Mouse (Mus musculus) erythroblast, embryonic 14.5 days (primary cell): ENCODE data around the gene Akap13. TPM values are rescaled to one million over a fixed set of nuclear protein-coding genes. Genes with fewer than 3 reads are reported as not detected.

Source experiments
- H3K27me3 ChIP-seq: 2 replicates; pipeline ENCODE4 v1.6.1; 2012; ENCODE audit warnings: inconsistent platforms; ENCODE audit not compliant: control insufficient read depth
- H3K36me3 ChIP-seq: 2 replicates; pipeline ENCODE4 v1.6.1; 2012; ENCODE audit warnings: mild to moderate bottlenecking, inconsistent platforms; ENCODE audit not compliant: control insufficient read depth
- H3K4me1 ChIP-seq: 2 replicates; pipeline ENCODE4 v1.6.1; 2012; ENCODE audit warnings: inconsistent platforms; ENCODE audit not compliant: control insufficient read depth
- H3K4me3 ChIP-seq: replicated peaks from 2 replicates; pipeline ENCODE3; 2012; ENCODE audit warnings: moderate library complexity, mild to moderate bottlenecking, inconsistent platforms
- H3K9me3 ChIP-seq: 2 replicates; pipeline ENCODE4 v1.6.1; 2012; ENCODE audit warnings: low read length, inconsistent platforms, mixed read lengths; ENCODE audit not compliant: control insufficient read depth
- GATA1 ChIP-seq: IDR thresholded peaks from 2 replicates; pipeline ENCODE4 v1.6.1; 2012; ENCODE audit warnings: low read length, inconsistent platforms, mixed read lengths
- TAL1 ChIP-seq: IDR thresholded peaks from 3 replicates; pipeline ENCODE4 v1.6.1; 2012; ENCODE audit warnings: low read length, inconsistent platforms, mixed read lengths
- polyA plus RNA-seq: library from polyadenylated mRNA; stranded (reverse); fragments of >175 nt; gene quantifications from 2 replicates; pipeline ENCODE4 v1.2.3, GENCODE M21; 2012

Akap13 gene
- polyA plus RNA-seq, 1 experiment: 1.8 TPM

DNA sequence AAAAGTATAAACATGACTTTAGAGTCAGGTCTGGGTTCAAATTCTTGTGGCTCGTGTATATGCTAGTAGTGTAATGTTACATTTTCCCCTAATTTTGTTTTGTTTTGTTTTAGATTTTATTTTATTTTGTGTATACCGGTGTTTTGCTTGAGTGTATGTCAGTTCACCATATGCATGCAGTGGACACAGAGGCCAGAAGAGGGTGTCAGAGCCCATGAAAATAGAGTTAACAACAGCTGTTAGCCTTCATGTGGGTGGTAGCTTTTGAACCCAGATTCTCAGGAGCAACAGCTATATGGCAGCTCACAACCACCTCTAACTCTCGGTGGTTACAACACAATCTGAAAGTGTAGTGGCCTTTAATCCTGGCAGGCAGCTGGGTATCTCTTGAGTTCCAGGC, 66.9 kb downstream of the Akap13 start:
- Histone ChIP-seq H3K36me3 (no peaks in the 10 kb centered on the region), H3K9me3 (no peaks in the 10 kb centered on the region), H3K4me3 (no peak overlapping the region), H3K4me1 (peaks cover 2% of the 10 kb centered on the region), H3K27me3 (no peaks in the 10 kb centered on the region)
- no peak for TF ChIP-seq TAL1
- no peak for TF ChIP-seq GATA1

DNA sequence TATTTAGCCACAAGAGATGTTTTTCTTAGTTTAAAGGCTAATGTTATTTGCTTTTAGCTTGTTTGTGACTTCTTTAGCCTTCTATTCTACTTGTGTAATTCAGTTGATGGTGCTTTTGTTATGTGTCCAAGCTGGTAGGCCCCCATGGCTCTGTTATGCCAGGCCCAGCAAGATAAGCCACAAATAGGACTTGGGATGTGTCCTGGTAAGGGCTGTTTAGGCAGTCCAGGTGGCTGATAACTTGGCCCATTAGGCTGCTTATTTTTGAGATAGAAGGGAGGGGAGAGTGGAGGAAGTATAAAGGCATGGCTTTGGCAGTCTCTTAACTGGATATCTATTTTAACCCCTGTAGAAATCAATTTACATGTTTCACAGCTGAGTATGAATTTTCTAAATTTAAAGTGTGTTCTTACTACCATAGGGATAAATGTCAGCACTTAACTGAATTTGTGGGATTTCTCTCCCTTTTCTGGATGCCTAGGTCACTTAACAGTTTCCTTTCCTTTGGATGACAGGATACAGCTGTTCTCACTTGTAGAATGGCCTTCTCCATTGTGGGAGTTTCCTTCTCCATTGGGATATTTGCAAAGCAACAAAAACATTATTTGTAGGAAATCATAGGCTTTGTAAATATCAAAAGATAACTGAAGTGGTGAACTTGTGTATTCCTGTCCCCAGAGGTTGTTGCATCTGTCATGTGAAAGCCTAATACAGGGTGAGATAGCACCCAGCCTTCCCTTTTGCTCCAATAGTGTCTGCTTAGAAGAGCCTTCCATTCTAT, 69.6 kb downstream of the Akap13 start:
- Histone ChIP-seq H3K4me1 (peaks cover 2% of the 10 kb centered on the region), H3K9me3 (no peaks in the 10 kb centered on the region), H3K36me3 (no peaks in the 10 kb centered on the region), H3K4me3 (no peak overlapping the region), H3K27me3 (no peaks in the 10 kb centered on the region)
- TF ChIP-seq TAL1 (no peak), GATA1 (no peak)

DNA sequence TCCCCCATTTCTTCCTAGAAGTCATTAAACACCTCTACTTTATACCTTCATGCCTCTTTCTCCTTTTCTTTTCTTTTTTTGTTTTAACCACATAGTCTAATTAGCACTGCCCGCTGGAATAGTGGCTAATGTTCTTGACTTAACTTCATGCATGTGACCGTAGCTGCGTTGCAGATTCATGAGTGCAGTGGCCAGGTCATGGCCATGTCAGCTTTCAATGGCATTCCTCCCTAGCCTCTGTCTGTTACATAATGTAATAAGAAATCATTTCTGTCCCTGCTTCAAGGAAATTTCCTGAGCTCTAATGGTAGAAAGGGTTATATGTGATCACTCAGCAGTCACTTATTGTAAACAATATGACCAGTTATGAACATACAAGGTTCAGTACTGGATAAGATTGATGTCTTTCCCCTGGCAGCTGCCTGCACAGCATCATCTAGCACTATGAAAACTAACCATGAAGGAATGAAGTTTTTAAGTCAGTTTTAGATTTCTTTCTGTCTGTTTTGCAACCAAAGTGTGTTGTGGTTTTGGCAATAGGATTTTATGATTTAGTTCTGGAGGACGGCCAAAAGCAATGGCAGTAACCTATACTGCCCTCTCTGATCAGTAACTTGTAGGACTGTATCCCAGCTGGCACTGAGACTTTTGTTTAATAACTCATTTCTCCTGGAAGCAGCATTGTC, 70.5 kb downstream of the Akap13 start:
- H3K36me3 ChIP-seq: no peaks in the 10 kb centered on the region
- no peaks in the 10 kb centered on the region for H3K9me3 ChIP-seq
- no peak overlapping the region for H3K4me3 ChIP-seq
- H3K4me1 ChIP-seq: peaks cover 2% of the 10 kb centered on the region
- no peaks in the 10 kb centered on the region for H3K27me3 ChIP-seq
- no peak for TF ChIP-seq TAL1
- no peak for TF ChIP-seq GATA1

DNA sequence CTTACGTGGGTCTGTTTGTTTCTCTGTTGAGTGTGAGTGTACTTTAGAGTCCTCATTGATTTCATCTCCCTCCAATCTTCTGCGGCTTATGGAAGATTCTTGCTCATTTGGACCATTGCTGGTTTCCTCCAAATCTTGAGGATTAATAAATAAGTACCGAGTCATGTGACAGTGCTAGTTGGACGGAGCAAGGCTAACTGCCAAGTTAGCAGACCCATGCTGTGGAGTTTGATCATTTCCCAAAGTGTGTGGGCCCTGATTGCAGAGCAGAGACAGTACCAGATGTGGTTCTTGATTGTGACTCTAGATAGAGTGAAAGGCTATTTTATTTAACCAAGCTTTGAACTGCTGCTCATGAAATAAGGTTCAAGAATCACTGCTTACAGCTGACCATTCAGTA, 73.4 kb downstream of the Akap13 start:
- Histone ChIP-seq H3K36me3 (no peaks in the 10 kb centered on the region), H3K9me3 (no peaks in the 10 kb centered on the region), H3K4me1 (peaks cover 2% of the 10 kb centered on the region), H3K4me3 (no peak overlapping the region), H3K27me3 (no peaks in the 10 kb centered on the region)
- no peak for TF ChIP-seq TAL1
- TF ChIP-seq GATA1: no peak

DNA sequence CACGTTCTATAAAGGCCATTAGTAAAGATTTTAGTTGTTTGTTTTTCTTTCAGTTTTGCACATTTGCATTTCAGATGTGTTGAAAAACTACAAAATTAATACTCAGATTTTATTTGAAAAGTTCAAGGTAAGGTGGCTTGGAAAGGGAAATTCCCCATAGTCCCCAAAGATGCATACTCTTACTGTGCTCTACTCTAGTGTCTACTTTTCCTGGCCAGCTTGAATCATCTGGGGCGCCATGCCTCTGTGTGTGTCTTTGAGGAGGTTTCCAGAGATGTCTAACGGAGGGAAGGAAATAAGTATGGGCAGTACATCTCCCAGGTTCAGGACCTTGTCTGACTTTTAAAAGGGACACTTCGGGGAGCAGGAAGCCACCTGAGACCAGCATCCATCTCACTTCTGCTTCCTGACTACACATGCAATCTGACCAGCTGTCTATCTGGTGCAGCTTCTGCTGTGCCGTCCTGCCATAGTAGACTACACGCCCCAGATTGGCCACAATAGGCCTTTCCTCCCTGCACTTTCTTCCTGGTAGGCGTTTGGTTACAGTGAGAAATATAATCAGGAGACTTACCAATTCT, 74.6 kb downstream of the Akap13 start:
- no peaks in the 10 kb centered on the region for H3K9me3 ChIP-seq
- no peaks in the 10 kb centered on the region for H3K36me3 ChIP-seq
- no peaks in the 10 kb centered on the region for H3K27me3 ChIP-seq
- H3K4me1 ChIP-seq: no peaks in the 10 kb centered on the region; the same call in 1 of the 2 replicates
- TF ChIP-seq GATA1 (no peak), TAL1 (no peak)
- no peak overlapping the region for H3K4me3 ChIP-seq

DNA sequence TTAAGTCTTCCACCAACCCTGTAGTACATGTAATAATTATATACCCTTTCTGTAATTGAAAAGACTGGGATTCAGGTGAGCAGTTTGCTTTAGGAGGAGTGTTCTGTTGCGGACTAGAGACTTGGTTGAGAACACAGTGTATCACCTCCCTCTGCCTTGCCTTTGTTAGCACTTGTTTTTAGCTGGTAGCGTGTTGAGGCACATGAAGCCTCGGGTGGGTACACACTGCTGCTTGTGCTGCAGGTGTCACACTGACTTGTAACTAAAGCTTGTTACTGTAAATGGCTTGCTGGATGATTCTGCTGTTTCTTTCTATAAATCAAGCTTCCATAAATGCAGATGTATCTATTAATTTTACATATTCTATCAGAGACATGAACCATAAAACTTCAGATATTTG, 75.3 kb downstream of the Akap13 start:
- no peaks in the 10 kb centered on the region for H3K36me3 ChIP-seq
- H3K4me3 ChIP-seq: no peak overlapping the region
- no peaks in the 10 kb centered on the region for H3K4me1 ChIP-seq
- H3K27me3 ChIP-seq: no peaks in the 10 kb centered on the region
- H3K9me3 ChIP-seq: no peaks in the 10 kb centered on the region
- no peak for TF ChIP-seq GATA1
- no peak for TF ChIP-seq TAL1

DNA sequence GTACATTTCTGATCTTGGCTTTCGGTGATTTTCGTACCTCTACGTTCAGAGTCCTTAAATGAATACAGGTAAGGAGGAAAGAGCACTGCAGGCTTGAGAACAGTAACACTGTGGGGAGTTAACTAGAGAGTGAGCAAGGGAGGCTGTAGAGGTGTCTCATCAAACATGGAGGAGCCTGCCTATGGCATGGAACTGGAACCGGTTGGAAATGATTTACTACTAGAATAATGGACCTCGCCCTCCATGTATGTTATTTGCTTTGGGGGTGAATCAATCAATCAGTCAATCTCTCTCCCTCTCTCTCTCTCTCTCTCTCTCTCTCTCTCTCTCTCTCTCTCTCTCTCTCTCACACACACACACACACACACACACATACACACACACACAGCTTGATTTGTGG, 77.7 kb downstream of the Akap13 start:
- Histone ChIP-seq H3K4me3 (no peak overlapping the region), H3K4me1 (no peaks in the 10 kb centered on the region), H3K9me3 (no peaks in the 10 kb centered on the region), H3K27me3 (no peaks in the 10 kb centered on the region), H3K36me3 (no peaks in the 10 kb centered on the region)
- TF ChIP-seq TAL1: no peak
- no peak for TF ChIP-seq GATA1

DNA sequence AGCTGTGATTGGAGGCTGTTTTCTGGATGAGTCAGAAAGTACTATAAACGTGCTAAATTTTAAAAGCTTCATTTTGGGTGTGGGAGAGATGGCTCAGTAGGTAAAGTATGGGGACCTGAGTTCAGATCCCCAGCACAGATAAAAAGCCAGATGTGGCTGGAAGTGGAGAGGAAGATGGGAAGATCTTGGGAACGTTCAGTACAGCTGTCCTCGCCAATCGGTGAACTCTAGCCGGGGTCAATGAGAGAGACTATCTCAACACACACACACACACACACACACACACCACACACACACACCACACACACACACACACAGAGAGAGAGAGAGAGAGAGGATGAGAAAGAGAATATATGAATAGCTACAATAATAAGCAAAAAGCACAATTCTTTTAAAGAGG, 81.0 kb downstream of the Akap13 start:
- no peak overlapping the region for H3K4me3 ChIP-seq
- no peak for TF ChIP-seq TAL1
- H3K4me1 ChIP-seq: no peaks in the 10 kb centered on the region

DNA sequence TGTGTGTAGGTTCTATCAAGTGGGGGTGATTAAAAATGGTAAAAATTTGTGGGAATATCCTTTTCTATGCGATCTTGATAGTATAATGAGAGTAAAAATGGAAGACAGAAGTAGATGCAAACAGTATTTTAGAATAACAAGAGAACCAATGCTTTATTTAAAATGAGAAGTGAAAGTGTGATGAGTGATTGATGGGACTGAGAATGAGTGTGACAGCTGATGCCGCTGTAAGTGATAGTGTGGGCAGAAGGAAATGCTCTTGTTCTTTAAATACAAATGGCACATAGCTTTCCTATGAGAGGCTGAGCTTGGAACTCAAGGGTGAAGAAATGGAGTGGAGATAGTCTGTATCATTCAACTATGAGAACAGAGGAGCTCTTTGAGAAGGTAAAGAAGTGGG, 82.2 kb downstream of the Akap13 start:
- Histone ChIP-seq H3K36me3 (no peaks in the 10 kb centered on the region), H3K9me3 (no peaks in the 10 kb centered on the region), H3K4me3 (no peak overlapping the region), H3K27me3 (no peaks in the 10 kb centered on the region), H3K4me1 (no peaks in the 10 kb centered on the region)
- TF ChIP-seq GATA1 (no peak), TAL1 (no peak)

More for the DNA sequence above, 81.0 kb downstream of the Akap13 start:
- H3K36me3 ChIP-seq: no peaks in the 10 kb centered on the region
- H3K27me3 ChIP-seq: no peaks in the 10 kb centered on the region
- no peaks in the 10 kb centered on the region for H3K9me3 ChIP-seq
